Mouse (Mus musculus) CD4-positive naive resting alpha-beta T cell, adult 76 days (primary cell): ENCODE measurements around the gene Mtcp1. TPM values are rescaled to one million over a fixed set of nuclear protein-coding genes. Genes with fewer than 3 reads are reported as not detected.

Experiments used
- total RNA-seq: library from RNA; stranded (reverse); gene quantifications from one replicate; pipeline ENCODE4 v1.2.4, GENCODE M21; 2023

Gene Mtcp1
- 14.0 TPM for total RNA-seq

DNA sequence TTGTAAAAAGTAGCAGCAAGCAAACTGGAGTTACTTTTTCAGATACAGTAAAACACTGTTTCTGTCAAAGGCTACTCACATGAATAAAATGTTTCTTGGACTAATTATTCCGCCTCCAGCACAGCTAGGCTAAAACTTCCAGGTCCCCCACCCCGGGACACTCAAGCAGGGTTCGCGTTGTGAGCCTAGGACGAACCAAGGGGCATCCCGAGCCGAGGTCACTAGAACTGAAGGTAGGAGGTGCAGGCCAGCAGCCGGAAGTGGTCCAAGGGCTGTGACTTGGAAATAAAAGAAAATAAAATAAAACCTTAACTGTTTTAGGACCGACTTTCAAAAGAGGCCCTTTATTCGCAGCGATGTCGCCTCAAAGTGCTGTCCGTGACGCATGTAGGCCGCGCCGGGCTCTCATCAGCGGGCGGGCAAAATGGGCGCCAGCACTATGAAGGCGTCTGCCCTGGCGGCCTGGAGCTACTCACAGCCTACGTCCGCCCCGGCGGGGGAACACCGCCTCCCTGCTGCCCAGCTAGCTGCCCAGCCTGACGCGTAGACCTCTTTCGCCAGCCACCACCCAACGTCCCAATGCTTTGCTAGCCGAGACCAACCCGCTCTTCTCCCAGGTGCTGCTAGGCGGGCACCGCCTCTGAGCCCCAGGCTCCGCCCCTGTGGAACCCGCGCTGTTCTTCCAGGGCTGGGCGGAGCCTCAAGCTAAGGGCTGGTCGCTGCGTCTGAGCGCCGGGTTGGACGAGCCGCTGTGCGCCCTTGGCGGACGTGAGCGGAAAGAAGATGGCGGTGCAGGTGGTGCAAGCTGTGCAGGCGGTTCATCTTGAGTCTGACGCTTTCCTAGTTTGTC, at the start of gene Mtcp1, which contains the start of the genes Cmc4 and Brcc3:
Gene Mtcp1, minus strand, starts transcription at position 653 of the 850 bp plus-strand sequence.
Gene Cmc4, minus strand, starts transcription at position 649 of the 850 bp plus-strand sequence.
Gene Brcc3, plus strand, starts transcription at position 693 of the 850 bp plus-strand sequence.

DNA sequence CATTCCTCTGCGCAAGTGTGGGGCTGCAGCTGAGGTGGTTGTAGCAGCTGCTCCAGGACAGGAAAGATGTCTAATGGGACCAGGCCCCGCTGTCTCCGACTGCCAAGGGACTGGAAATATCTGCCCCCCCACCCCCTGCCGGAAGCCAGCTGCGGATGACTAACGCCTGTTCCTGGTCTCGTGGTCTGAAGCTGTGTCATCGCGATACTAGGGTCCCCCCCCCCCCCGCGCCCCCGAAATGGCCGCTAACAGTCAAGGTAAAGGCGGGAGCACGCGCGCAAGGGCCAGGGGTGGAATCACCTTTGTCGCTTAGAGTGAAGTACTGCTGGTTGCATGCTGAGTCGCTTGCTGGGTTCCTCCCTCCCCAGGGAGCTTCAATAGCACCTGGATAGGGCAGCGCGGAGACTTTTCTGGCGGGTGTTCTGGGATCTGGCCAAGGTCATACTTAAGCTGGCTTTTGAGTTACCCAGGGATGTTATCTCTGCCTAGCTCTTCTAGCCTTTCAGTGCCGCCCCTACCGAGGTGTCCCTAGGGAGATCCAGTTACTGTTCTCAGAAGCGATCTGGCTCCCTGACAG, 34.1 kb downstream of the Mtcp1 start, which contains the start of the genes Fundc2 and F8:
Gene Fundc2, plus strand, starts transcription at position 205 of the 577 bp plus-strand sequence.
Gene F8, minus strand, starts transcription at position 421 of the 577 bp plus-strand sequence.

Other genes starting within 250 kb of the Mtcp1 start
- 26.2 TPM for gene Fundc2, start 34.2 kb downstream of the Mtcp1 start, total RNA-seq
- 0.15 TPM for gene F8, start 34.0 kb downstream of the Mtcp1 start, total RNA-seq
- gene Cmc4, start within 50 bp of the Mtcp1 start, total RNA-seq = 8.2 TPM
- 30.6 TPM for gene Brcc3, start within 50 bp of the Mtcp1 start, total RNA-seq
- gene Vbp1, start 97.7 kb upstream of the Mtcp1 start, total RNA-seq = 78.5 TPM
- 0.26 TPM for gene Rab39b, start 161.6 kb upstream of the Mtcp1 start, total RNA-seq